Mouse (Mus musculus) Patski (cell line): Measurements from ENCODE around the gene Fam92b. TPM values are rescaled to one million over a fixed set of nuclear protein-coding genes. Genes with fewer than 3 reads are reported as not detected.

ENCODE experiments used
- ATAC-seq: fragments of 100-300 bp; one replicate; pipeline ENCODE4 v1.8.0; 2021
- CTCF ChIA-PET: fragments of 350-600 bp; sonication (Branson Sonifier 250); formaldehyde crosslinking; loops from one replicate; lab custom pipeline; 2022; ENCODE audit warnings: inconsistent platforms; lab: Charles Lee
- POLR2A ChIA-PET: fragments of 350-600 bp; sonication (Branson Sonifier 250); formaldehyde crosslinking; loops from one replicate; lab custom pipeline; 2022; ENCODE audit warnings: antibody characterized with exemption, inconsistent platforms; lab: Charles Lee
- DNase-seq: peaks from one replicate; pipeline ENCODE4 v3.0.0-alpha.2; 2011; ENCODE audit warnings: low read depth, low spot score
- H3K27me3 ChIP-seq: fragments of 371-371 bp; one replicate; pipeline ENCODE4 v1.5.1; 2021
- CTCF ChIP-seq: fragments of 100-300 bp; IDR thresholded peaks from one replicate; pipeline ENCODE4 v1.5.1; 2021
- in situ Hi-C: fragments of 300-500 bp; cut with MboI; formaldehyde crosslinking; loops from 3 replicates; pipeline ENCODE4 v1.11.1; 2018; ENCODE audit warnings: low pct_unique_long_range_greater_than_20kb, mixed read lengths
- polyA plus RNA-seq: library from polyadenylated mRNA; unstranded; gene quantifications from one replicate; pipeline ENCODE4 v1.2.3, GENCODE M21; 2021

Fam92b gene
- polyA plus RNA-seq, 1 experiment from 2014 or later, result 0.80 TPM

DNA sequence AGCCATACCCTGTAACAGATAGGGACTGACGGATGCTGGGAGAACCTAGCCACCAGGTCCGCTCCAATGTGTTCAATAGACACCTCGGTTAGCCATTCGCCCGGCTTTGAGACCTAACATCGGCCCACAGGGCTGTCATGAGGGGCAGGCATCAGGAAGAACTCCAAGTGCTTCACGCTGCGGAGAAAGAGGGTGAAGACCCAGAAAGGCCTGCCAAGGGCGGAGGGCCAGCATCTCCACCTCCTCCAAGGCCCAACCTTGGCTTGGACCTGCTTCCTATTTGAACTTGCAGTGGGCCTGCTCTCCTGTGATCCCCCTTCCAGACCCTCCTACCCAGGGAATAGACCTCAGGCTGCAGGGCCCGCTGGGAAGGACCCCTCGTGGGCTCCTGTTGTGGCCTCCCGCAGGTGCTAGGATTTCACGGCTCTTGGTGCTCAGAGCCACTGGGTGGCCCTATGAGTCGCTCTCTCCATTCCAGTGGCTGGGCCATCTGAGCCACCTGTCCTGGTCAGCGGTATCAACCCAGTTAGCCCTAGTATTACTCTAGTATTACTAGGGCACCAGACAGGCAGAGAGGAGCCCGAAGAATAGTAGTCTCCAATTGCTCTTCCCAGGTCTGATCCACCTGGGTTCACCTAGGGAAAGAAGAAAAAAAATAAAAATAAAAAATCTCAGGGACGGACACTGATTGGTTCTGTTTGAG is 13.0 kb upstream of the Fam92b start:
- in situ Hi-C loops, result no loop called here
- POLR2A ChIA-PET, result no interaction called here
- ATAC-seq, result peak; percentile 23

GRCm38 (mm10) chr8:120189440-120189839 is 12.2 kb upstream of the Fam92b start:
- in situ Hi-C loops, result loop anchor here (10.0 kb wide), 1 partner anchor 425 kb away; no protein-coding TSS in a partner anchor
- no peaks in the 10 kb centered on the region for H3K27me3 ChIP-seq
- no peak for TF ChIP-seq CTCF
- ChIA-PET CTCF (interaction anchor here (2.9 kb wide), 1 partner anchor 99 kb away, joined by 8 read pairs; no protein-coding TSS in a partner anchor), POLR2A (no interaction called here)
- DNase-seq (no peak), ATAC-seq (no peak)

More for the DNA sequence above, 13.0 kb upstream of the Fam92b start:
- no peak for TF ChIP-seq CTCF
- CTCF ChIA-PET, result interaction anchor here (2.9 kb wide), 1 partner anchor 98 kb away, joined by 8 read pairs; no protein-coding TSS in a partner anchor
- DNase-seq, result no peak
- no peaks in the 10 kb centered on the region for H3K27me3 ChIP-seq

DNA sequence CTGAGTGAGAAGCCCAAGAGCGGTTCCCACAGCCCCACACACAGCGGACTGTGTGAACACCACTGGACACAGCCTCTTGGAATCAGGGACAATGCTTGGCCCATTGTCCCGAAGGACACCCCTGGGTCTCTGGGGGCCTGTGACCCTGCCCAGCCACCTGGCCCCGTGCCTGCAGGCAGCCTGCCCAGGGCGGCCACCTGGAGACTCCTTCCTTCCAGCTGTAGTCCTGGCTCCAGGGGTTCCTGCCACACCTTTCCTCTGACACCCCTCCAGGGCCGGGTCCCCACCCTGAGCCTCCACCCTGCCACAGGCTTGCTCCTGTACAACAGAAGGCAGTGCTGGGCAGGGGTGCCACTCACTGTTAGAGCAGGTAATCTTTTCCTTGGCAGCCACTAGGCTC is 11.2 kb upstream of the Fam92b start:
- in situ Hi-C loops, result loop anchor here (10.0 kb wide), 1 partner anchor 426 kb away; no protein-coding TSS in a partner anchor
- H3K27me3 ChIP-seq, result no peaks in the 10 kb centered on the region
- POLR2A ChIA-PET, result no interaction called here
- no peak for TF ChIP-seq CTCF
- no peak for ATAC-seq
- no peak for DNase-seq
- CTCF ChIA-PET, result no interaction called here

- no peak for TF ChIP-seq CTCF
- no peak for ATAC-seq
- ChIA-PET CTCF (no interaction called here), POLR2A (no interaction called here)
- DNase-seq, result no peak
- in situ Hi-C loops, result loop anchor here (10.0 kb wide), 1 partner anchor 428 kb away; no protein-coding TSS in a partner anchor
- H3K27me3 ChIP-seq, result no peaks in the 10 kb centered on the region
These were observed 9.2 kb upstream of the Fam92b start for GRCm38 (mm10) chr8:120186454-120186853.

GRCm38 (mm10) chr8:120184850-120185792 is 7.9 kb upstream of the Fam92b start:
- DNase-seq, result no peak
- no peaks in the 10 kb centered on the region for H3K27me3 ChIP-seq
- CTCF ChIA-PET, result no interaction called here

GRCm38 (mm10) chr8:120184366-120184765 is 7.1 kb upstream of the Fam92b start:
- POLR2A ChIA-PET, result interaction anchor here (0.6 kb wide), 1 partner anchor 41 kb away, joined by 3 read pairs; no protein-coding TSS in a partner anchor
- no peaks in the 10 kb centered on the region for H3K27me3 ChIP-seq
- CTCF ChIA-PET, result no interaction called here
- in situ Hi-C loops, result loop anchor here (5.0 to 10.0 kb wide), 2 partner anchors 93 to 430 kb away; no protein-coding TSS in a partner anchor
- ATAC-seq, result no peak
- no peak for TF ChIP-seq CTCF
- DNase-seq, result no peak

More at GRCm38 (mm10) chr8:120184850-120185792, 7.9 kb upstream of the Fam92b start:
- in situ Hi-C loops, result loop anchor here (5.0 to 10.0 kb wide), 2 partner anchors 92 to 430 kb away; no protein-coding TSS in a partner anchor
- POLR2A ChIA-PET, result interaction anchor here (0.6 kb wide), 1 partner anchor 41 kb away, joined by 3 read pairs; no protein-coding TSS in a partner anchor
- TF ChIP-seq CTCF, result no peak
- ATAC-seq, result no peak

DNA sequence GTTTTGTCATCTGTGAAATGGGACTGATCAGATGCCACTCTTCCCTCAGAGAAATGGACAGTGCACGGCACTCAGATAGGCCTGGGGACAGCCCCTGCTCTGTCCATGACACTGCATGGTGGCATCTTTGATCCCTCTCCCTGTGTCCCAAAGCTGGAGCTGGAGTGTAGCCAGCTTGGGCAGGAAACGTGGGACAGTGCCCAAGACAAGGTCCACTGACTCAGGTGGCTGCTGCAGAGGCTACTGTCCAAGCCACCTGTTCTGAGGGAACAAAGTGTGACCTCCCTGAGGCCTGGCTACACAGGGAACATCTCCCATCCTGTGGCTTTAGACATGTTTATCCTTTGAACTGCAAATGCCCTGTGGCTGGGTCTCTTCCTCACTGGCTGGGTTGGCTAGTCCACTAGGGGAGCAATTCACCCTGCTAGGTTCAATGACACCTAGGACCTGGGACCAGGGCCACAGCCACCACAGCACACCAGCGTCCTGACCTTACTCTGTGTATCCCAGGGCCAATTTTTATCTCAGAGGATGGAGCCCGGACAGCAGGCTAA is 4.7 kb upstream of the Fam92b start:
- in situ Hi-C loops, result loop anchor here (5.0 to 10.0 kb wide), 2 partner anchors 95 to 433 kb away; no protein-coding TSS in a partner anchor
- H3K27me3 ChIP-seq, result no peaks in the 10 kb centered on the region
- ATAC-seq (no peak), DNase-seq (no peak)
- POLR2A ChIA-PET, result no interaction called here
- no peak for TF ChIP-seq CTCF
- CTCF ChIA-PET, result no interaction called here

- TF ChIP-seq CTCF, result no peak
- in situ Hi-C loops, result loop anchor here (5.0 to 10.0 kb wide), 2 partner anchors 96 to 434 kb away; no protein-coding TSS in a partner anchor
- ChIA-PET POLR2A (interaction anchor here (0.6 kb wide), 1 partner anchor 68 kb away, joined by 3 read pairs; no protein-coding TSS in a partner anchor), CTCF (interaction anchor here (0.7 to 1.1 kb wide), 3 partner anchors 10 to 91 kb away, joined by 3 read pairs; no protein-coding TSS in a partner anchor)
- H3K27me3 ChIP-seq, result no peaks in the 10 kb centered on the region
- no peak for ATAC-seq
- DNase-seq, result no peak
These were observed 4.0 kb upstream of the Fam92b start for GRCm38 (mm10) chr8:120181274-120181673.

DNA sequence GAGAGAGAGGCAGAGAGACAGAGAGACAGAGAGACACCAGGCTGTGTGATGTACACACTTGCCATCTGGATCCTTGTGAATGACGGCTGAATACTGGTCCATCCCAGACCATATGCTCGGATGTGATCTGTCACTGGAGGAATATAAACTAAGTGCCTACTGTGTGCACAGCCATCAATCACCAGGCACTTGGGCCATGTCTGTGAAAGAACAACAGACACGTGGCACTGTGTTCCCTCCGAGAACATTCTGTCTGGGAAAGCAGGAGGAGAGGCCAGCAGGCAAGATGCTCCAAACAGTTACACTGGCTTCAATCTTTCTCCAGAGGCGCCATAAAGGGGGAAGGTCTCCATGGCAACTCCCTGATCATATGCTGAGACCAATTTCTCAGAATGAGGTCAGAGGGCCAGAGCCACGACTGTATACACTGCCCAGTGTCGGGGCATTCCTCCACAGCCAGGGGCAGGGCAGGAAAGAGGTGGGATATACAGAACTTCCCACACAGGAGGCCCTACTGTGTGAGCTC is 3.2 kb upstream of the Fam92b start:
- POLR2A ChIA-PET, result interaction anchor here (0.6 kb wide), 1 partner anchor 68 kb away, joined by 3 read pairs; no protein-coding TSS in a partner anchor
- CTCF ChIA-PET, result interaction anchor here (0.7 to 3.5 kb wide), 5 partner anchors 11 to 139 kb away, joined by 3 to 25 read pairs (median 3); no protein-coding TSS in a partner anchor
- no peak for ATAC-seq
- TF ChIP-seq CTCF, result no peak
- no peaks in the 10 kb centered on the region for H3K27me3 ChIP-seq
- no peak for DNase-seq
- in situ Hi-C loops, result loop anchor here (5.0 to 10.0 kb wide), 2 partner anchors 97 to 434 kb away; no protein-coding TSS in a partner anchor
